Mouse (Mus musculus) midbrain, embryonic 12.5 days (tissue): Measurements from ENCODE around the gene Cyp4a29. TPM values are rescaled to one million over a fixed set of nuclear protein-coding genes. Genes with fewer than 3 reads are reported as not detected.
"Not testable (repeated sequence)": the region's sequence is repeated elsewhere in the genome, so short reads cannot be mapped to it uniquely, and the experiment has no call there.

Experiments
- ATAC-seq: fragments of 200-750 bp; cut with Nextera tagmentation; 2 replicates; pipeline ENCODE4 v1.8.0; 2017; ENCODE audit warnings: low read depth, moderate TSS enrichment, moderate library complexity; ENCODE audit not compliant: low FRiP score
- H3K27ac ChIP-seq: fragments of 300-500 bp; sonication (generic); replicated peaks from 2 replicates; pipeline ENCODE4 v1.5.1; 2016; ENCODE audit warnings: mild to moderate bottlenecking
- H3K27me3 ChIP-seq: fragments of 300-500 bp; sonication (generic); 2 replicates; pipeline ENCODE4 v1.6.1; 2016; ENCODE audit warnings: mild to moderate bottlenecking
- H3K36me3 ChIP-seq: fragments of 300-500 bp; sonication (generic); 2 replicates; pipeline ENCODE4 v1.6.1; 2016
- H3K4me1 ChIP-seq: fragments of 300-500 bp; sonication (generic); 2 replicates; pipeline ENCODE4 v1.6.1; 2016
- H3K4me2 ChIP-seq: fragments of 300-500 bp; sonication (generic); replicated peaks from 2 replicates; pipeline ENCODE4 v1.6.1; 2016; ENCODE audit warnings: mild to moderate bottlenecking, moderate library complexity
- H3K4me3 ChIP-seq: fragments of 300-500 bp; sonication (generic); 2 replicates; pipeline ENCODE4 v1.5.1; 2016; ENCODE audit warnings: mild to moderate bottlenecking
- H3K9ac ChIP-seq: fragments of 300-500 bp; sonication (generic); replicated peaks from 2 replicates; pipeline ENCODE4 v1.6.1; 2016; ENCODE audit warnings: mild to moderate bottlenecking, moderate library complexity
- H3K9me3 ChIP-seq: fragments of 300-500 bp; sonication (generic); 2 replicates; pipeline ENCODE4 v1.6.1; 2016; ENCODE audit warnings: mild to moderate bottlenecking
- WGBS: fragments of 180-500 bp; shearing (Covaris S2); methylation state at CpG from one replicate; pipeline ENCODE4 v1.1.7; 2016; 5-methylcytosine and 5-hydroxymethylcytosine counted together
- polyA plus RNA-seq: library from polyadenylated mRNA; unstranded; fragments of >200 nt; fragmentation: Nextera tagmentation; extraction: Ambion mirVana; gene quantifications from 2 replicates; pipeline ENCODE4 v1.2.1, GENCODE M21; 2016

Gene Cyp4a29
- polyA plus RNA-seq, result not detected in 2 replicates

GRCm38 (mm10) chr4:115241784-115242183 lies at the start of gene Cyp4a29:
Gene Cyp4a29, plus strand, starts transcription at chr4:115242084.
- WGBS, result 86% methylated on average over 3 of the region's 3 CpGs

DNA sequence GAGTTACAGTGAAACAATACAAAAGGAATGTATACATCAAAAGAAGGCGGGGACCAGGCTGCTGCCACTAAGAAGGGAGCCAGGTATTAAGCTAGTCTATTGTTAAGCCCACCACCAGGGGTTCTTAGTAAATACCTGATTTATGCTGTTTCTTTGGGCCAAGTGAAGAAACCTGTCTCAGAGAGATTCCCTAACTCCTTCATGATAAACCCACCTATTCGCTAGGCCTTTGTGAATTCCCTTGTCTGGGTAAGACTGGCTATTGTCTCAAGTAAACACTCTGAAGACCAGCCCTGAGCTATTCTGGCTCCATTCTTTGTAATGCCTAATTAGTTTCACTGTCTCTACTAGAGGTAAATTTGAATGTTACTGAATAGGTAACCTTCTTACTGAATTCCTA lies 9.0 kb upstream of the Cyp4a29 start:
- not testable (repeated sequence) for ATAC-seq, H3K27ac ChIP-seq, H3K9ac ChIP-seq, H3K36me3 ChIP-seq, H3K27me3 ChIP-seq, H3K4me2 ChIP-seq, H3K4me1 ChIP-seq, H3K9me3 ChIP-seq, H3K4me3 ChIP-seq
- 80% methylated on average over 2 of the region's 2 CpGs for WGBS

More at GRCm38 (mm10) chr4:115241784-115242183, at the start of gene Cyp4a29:
- H3K36me3 ChIP-seq, result no peaks in the 10 kb centered on the region
- H3K4me3 ChIP-seq, result no peak within 1 kb of the TSS
- H3K9me3 ChIP-seq, result no peaks in the 10 kb centered on the region
- no peak for ATAC-seq
- no peak within 1 kb of the TSS for H3K4me2 ChIP-seq
- no peaks in the 10 kb centered on the region for H3K4me1 ChIP-seq
- no peaks in the 10 kb centered on the region for H3K27me3 ChIP-seq
- no peak within 1 kb of the TSS for H3K9ac ChIP-seq
- H3K27ac ChIP-seq, result no peak within 1 kb of the TSS

DNA sequence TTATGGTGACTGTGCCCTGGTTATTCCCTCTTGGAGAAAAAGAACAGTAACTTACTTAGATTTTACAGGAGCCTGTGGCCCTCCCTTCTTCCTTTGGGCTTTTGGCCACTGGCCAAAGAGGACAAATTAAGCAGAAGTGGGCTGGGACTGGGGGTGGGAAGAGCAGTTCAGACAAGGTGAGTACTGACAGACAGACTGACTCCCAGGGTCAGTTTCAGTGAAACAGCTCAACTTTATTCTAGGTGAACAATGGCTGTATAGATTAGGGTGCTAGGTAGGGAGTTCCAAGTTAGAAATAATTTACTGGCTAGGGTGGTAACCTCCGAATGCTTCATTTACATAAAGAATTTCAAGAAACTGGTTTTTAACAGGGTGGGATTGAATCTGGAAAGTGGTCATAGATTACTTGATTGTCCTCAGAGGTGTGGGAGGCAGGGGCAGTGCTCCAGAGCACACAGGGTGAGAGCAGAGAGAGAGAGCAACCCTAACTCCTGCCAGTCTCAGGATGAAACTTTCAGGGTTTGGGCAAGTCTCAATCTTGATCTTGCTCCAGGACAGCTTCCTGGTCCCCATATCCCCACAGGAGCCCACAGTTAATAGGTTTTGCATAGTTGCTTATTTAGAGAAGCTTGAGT lies 5.3 kb upstream of the Cyp4a29 start:
- Histone ChIP-seq H3K9me3 (no peaks in the 10 kb centered on the region), H3K36me3 (no peaks in the 10 kb centered on the region), H3K4me2 (no peak overlapping the region), H3K4me1 (no peaks in the 10 kb centered on the region), H3K9ac (no peak overlapping the region), H3K27ac (no peak overlapping the region), H3K4me3 (no peak overlapping the region), H3K27me3 (no peaks in the 10 kb centered on the region)
- 77% methylated on average over 1 of the region's 1 CpGs for WGBS
- no peak for ATAC-seq

DNA sequence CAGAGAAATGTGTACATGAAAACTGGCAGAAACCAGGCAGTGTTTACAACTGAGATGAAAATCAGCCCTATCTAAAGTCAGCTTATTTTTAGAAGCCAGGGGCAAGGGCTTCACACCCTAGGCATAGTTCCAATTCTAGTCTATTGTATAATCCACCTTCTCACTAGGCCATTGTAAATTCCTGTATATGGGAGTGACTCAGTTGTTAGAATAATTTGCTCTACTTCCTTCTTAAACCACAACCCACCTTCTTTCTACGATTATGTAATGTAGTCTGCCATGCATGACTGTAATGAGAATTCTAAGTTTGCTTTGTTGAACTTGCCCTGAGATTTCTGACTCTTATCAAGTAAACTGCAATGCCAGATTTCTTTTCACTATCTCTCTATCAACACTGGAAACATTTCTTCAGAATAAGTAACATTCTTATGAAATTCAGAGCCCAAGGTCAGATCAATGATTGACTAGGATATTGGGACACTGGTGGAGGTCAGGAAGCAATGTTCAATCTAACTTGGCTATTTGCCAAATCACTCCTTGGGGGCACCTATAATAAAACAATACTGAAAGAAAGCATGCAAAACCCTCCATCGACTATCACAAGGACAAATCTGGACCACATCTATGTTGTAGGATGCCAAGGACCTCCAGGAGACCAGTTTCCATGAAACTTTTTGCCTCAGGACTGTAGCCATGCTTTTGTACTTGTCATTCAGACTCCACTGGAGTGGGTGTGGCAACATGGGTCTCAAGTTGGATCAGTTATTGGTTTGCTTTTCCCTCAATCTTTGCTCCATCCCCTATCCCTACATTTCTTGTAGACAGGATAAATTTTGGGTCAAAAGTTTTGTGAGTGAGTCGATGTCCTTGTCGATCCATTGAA lies 23.0 kb downstream of the Cyp4a29 start:
- H3K4me2 ChIP-seq, H3K27ac ChIP-seq, H3K4me3 ChIP-seq, H3K9me3 ChIP-seq, H3K9ac ChIP-seq, H3K27me3 ChIP-seq, H3K4me1 ChIP-seq, ATAC-seq, H3K36me3 ChIP-seq: not testable (repeated sequence)
- WGBS, result 86% methylated on average over 3 of the region's 4 CpGs

GRCm38 (mm10) chr4:115278215-115278982 lies 36.5 kb downstream of the Cyp4a29 start:
- not testable (repeated sequence) for H3K27ac ChIP-seq, H3K36me3 ChIP-seq, ATAC-seq, H3K4me2 ChIP-seq, H3K27me3 ChIP-seq, H3K4me3 ChIP-seq, H3K9me3 ChIP-seq, H3K4me1 ChIP-seq, H3K9ac ChIP-seq
- WGBS, result 93% methylated on average over 2 of the region's 3 CpGs

DNA sequence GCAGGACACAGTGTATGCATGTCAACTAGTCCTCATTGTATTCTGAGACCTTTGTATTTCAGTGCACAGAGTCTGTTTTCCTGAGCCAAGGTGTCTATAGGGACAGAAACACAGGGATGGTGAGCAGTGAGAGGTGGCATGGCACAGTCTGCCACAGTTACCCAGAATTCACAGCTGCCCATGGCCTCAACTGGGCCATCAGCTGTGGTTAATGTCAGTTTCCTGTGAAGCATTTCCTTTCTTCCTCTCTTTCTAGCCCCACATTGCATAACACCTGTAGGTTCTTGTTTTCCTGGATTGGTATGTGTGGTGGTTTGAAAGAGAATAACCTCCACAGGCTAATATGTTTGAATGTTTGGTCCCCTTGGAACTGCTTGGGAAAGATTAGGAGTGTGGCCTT lies 38.5 kb downstream of the Cyp4a29 start:
- H3K9me3 ChIP-seq, result no peaks in the 10 kb centered on the region
- peak; percentile 14; the same call in 1 of the 2 replicates for ATAC-seq
- H3K4me2 ChIP-seq, result peak overlapping the region; percentile 64
- H3K27ac ChIP-seq, result no peak overlapping the region
- H3K4me1 ChIP-seq, result peaks cover 7% of the 10 kb centered on the region
- peak overlapping the region; percentile 54; the same call in 1 of the 2 replicates for H3K9ac ChIP-seq
- no peaks in the 10 kb centered on the region for H3K36me3 ChIP-seq
- peak overlapping the region; percentile 43 for H3K4me3 ChIP-seq
- no peaks in the 10 kb centered on the region for H3K27me3 ChIP-seq

- peak; percentile 71 for ATAC-seq
- H3K36me3 ChIP-seq, H3K27ac ChIP-seq, H3K4me1 ChIP-seq, H3K9me3 ChIP-seq, H3K27me3 ChIP-seq: not testable (repeated sequence)
- Histone ChIP-seq H3K4me3 (peak overlapping the region; percentile 43), H3K9ac (peak overlapping the region; percentile 54), H3K4me2 (peak overlapping the region; percentile 64)
- WGBS, result 12% methylated on average over 10 of the region's 10 CpGs
Observed at GRCm38 (mm10) chr4:115280779-115281178, 38.9 kb downstream of the Cyp4a29 start.

GRCm38 (mm10) chr4:115281231-115281767 lies 39.4 kb downstream of the Cyp4a29 start:
- not testable (repeated sequence) for H3K4me1 ChIP-seq, H3K9me3 ChIP-seq, H3K36me3 ChIP-seq, H3K27me3 ChIP-seq, H3K27ac ChIP-seq, H3K9ac ChIP-seq
- ATAC-seq, result peak; percentile 86
- H3K4me2 ChIP-seq, result peak overlapping the region; percentile 64
- peak overlapping the region; percentile 43 for H3K4me3 ChIP-seq
- WGBS, result 17% methylated on average over 20 of the region's 23 CpGs

GRCm38 (mm10) chr4:115298746-115299145 lies 56.9 kb downstream of the Cyp4a29 start, which contains the start of gene Cyp4a12a:
Gene Cyp4a12a, plus strand, starts transcription at chr4:115299046.
- H3K27ac ChIP-seq, ATAC-seq, H3K9me3 ChIP-seq, H3K27me3 ChIP-seq, H3K9ac ChIP-seq, H3K4me3 ChIP-seq, H3K36me3 ChIP-seq, H3K4me1 ChIP-seq, H3K4me2 ChIP-seq: not testable (repeated sequence)
